Mouse (Mus musculus): ENCODE data around the gene Sept10.

The Sept10 gene

GRCm38 (mm10) chr10:59221473-59222270 is at the start of gene Sept10, which contains the start of gene Sowahc:
Gene Sept10 (minus strand): TSS chr10:59221847.
Gene Sowahc (plus strand): TSS chr10:59221953.
- CTCF ChIA-PET, result no interaction called here

DNA sequence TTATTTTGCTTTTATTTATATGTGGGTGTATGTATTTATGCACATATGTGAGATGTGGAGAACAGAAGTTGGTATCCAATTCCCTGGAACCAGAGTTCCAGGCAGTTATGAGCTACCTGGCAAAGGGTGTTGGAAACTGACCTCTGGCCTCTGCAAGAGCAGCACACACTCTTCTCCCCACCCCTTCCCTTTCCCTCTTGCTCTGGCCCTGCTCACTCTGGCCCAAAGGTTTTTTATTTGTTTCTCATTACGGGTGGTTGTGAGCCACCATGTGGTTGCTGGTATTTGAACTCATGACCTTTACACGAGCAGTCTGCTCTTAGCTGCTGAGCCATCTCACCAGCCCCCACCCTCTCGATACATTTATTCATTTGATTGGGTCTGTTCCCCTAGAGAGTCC is 47.1 kb upstream of the Sept10 start:
- CTCF ChIA-PET, result no interaction called here

DNA sequence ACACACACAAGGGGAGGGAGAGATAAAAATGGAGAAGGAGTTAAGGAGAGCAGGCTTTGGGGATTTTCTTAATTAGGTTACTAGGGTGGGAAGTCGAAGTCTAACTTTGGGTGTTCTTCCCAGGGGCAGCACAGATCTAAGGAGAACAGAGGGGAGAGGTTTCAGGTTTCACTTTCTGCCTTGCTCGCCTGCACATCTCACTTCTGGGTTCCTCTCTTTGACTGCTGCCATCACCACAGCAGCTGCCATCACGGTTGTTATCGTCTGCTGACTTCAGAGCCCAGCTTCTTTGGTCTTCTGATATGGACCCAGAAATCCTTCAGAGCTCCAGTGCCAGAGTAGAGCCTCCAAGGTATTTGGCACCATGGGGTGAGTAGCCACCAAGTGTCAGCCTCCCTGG is 46.5 kb upstream of the Sept10 start:
- CTCF ChIA-PET, result no interaction called here

GRCm38 (mm10) chr10:59267275-59267674 is 45.6 kb upstream of the Sept10 start:
- CTCF ChIA-PET, result interaction anchor here (0.7 kb wide), 1 partner anchor 308 kb away, joined by 5 read pairs; no protein-coding TSS in a partner anchor

DNA sequence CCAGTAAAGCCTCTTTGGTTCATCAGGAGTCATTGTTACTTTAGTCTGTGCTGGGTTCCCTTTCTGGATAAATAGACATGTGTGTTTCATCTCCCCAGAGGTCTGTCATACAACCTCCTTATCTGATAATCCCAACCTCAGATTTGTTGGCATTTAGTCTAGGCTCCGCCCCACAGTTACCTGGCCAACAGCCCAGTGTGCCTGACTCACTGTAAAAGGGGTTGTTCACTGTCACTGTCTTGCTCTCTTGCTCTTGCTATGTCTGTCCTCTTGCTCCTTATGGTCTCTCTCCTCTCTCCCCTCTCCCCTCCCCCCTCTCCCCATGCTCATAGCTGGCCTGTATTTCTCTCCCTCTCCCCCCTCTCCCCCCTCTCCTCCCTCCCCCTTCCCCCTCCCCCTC is 44.5 kb upstream of the Sept10 start:
- CTCF ChIA-PET, result no interaction called here

- CTCF ChIA-PET, result no interaction called here
Measured at GRCm38 (mm10) chr10:59265674-59266073, 44.0 kb upstream of the Sept10 start.

DNA sequence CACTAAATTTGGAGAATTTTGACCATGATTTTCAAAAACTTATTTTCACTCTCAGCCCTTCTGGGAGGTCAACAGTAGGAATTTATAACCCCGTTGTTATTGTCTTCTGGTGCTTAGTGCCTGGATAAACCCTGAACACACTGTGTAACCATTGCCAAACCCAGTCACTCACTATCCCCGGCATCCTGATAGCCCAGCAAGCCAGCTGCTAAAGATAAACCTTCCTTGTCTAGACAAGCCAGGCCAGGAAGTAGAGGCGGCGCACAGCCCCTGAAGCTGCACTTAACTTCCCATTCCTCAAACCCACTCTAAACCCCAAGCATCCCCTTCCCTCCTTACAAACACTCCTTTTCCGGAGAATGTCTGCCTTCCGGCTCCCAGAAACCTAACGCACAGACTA is 43.4 kb upstream of the Sept10 start:
- CTCF ChIA-PET, result no interaction called here

DNA sequence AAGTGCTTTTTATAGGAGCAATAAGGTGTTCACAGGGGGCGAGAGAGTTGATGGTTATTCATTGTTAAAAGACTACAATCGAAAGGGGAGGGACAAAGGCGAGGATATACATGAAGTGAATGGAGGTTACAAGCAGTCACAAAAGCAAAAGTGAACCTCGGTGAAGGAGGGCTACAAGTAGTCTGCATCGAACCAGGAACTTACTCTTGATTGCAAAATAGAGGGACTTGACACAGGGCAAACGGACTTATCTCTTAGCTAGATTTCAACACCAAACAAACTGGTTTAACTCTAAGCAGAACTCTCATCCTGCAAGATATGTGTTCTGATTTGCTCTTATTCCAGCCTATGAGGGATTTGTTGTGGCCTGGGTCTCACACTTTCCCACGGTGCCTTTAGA is 41.3 kb upstream of the Sept10 start:
- CTCF ChIA-PET, result no interaction called here

DNA sequence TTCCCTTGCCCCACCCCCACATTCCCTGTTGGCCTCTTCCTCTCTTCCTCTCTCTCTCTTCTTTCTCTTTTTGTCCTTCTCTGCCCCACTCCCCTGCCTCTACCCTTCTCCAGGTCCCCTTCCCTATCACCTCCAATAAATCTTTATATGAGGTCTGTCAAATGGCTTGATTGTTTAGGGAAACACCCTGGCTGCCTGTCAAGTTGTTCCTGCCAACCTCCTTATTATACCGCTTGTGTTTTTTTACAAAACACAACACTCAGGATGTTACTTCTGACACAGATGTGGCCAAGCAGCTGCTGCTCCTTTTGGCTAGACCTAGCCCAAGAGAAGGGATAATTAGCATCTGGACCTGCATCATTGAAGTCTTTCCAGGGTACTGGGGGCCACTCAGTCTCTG is 40.4 kb upstream of the Sept10 start:
- CTCF ChIA-PET, result no interaction called here

GRCm38 (mm10) chr10:59261603-59262002 is 40.0 kb upstream of the Sept10 start:
- CTCF ChIA-PET, result no interaction called here

- CTCF ChIA-PET, result no interaction called here
Measured at GRCm38 (mm10) chr10:59259572-59259971, 37.9 kb upstream of the Sept10 start.

GRCm38 (mm10) chr10:59256533-59256932 is 34.9 kb upstream of the Sept10 start:
- CTCF ChIA-PET, result interaction anchor here (0.6 kb wide), 1 partner anchor 713 kb away, joined by 3 read pairs; no protein-coding TSS in a partner anchor

DNA sequence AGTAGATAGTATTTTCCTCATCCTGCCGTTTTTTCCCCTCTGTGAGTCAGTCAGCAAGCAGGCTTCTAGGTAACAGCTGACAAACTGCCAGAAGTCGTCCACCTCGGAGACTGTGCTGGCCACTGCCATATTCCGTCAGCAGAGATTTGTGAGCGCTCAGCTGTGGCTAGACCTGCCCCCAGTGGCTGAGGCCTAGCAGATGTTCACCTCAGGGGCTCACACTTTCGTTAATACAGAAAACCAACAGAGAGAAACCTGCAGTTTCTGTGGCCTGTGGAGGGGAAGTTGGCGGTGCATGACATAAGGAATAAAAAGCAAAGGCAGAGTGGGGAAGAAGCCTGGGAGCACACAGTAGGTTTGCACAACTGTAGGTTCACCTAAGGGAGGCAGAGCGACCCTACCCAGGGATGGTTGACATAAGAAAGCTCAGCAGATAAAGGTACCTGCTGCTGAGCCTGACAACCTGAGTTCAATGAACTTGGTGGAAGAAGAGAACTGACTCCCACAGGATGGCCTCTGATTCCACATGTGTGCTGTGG is 32.0 kb upstream of the Sept10 start:
- CTCF ChIA-PET, result no interaction called here

DNA sequence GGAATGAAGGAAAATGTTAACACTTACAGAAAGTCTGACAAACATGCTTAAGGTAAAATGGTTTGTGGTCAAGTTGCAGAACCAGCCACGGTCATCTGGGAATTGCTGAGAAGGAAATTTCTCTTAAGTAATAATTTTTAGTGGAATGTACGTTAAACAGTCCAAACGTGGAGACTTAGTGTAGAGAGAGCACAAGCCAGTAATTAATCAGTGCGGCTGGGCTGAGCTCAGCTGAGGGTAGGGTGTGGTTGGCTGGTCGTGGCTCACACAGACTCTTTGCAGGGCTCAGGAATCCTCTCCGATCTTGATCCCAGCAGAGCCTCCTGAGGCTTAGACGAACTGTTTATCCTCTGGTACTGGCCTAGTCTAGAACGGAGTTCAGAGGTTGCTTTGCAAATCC is 30.7 kb upstream of the Sept10 start:
- CTCF ChIA-PET, result no interaction called here

DNA sequence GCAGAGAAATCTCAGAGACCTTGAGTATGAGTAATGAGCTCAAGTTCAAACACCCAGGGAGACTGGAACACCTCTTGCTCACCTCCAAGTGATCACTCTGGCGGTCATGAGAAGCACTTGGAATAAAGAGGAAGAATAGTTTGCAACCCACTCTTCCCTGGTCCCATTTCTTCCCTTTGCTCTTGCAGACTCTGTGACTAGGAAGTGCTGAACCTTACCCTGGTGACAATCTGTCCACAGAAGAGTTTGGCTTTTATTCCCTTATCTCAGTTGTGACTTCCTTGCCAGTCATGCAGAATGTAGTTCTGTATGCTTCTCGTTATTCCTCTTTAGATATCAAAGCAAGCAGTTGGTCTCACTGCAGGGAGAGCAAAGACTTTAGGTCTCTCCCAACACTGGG is 30.3 kb upstream of the Sept10 start:
- CTCF ChIA-PET, result no interaction called here

- CTCF ChIA-PET, result no interaction called here
Measured at GRCm38 (mm10) chr10:59250679-59251078, 29.0 kb upstream of the Sept10 start.

DNA sequence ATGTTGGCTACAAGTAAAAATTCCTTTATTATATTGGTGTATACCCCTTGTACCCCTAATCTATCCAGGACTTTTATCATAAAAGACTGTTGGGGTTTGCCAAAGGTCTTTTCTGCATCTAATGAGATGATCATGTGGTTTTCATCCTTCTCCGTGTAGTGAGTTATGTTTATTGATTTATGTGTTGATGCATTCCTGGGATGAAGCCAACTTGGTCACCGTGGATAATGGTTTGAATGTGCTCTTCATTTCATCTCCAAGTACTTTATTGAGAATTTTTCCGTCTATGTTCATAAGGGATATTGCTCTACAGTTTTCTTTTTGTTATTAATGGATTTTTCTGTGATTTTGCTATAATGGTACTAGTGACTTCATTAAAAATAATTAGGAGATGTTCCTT is 27.9 kb upstream of the Sept10 start:
- CTCF ChIA-PET, result no interaction called here

GRCm38 (mm10) chr10:59241141-59241541 is 19.5 kb upstream of the Sept10 start:
- CTCF ChIA-PET, result no interaction called here

- CTCF ChIA-PET, result no interaction called here
Measured at GRCm38 (mm10) chr10:59237757-59238156, 16.1 kb upstream of the Sept10 start.

- CTCF ChIA-PET, result interaction anchor here (0.5 kb wide), 1 partner anchor 33 kb away, joined by 9 read pairs; no protein-coding TSS in a partner anchor
Measured at GRCm38 (mm10) chr10:59236486-59236885, 14.8 kb upstream of the Sept10 start.

DNA sequence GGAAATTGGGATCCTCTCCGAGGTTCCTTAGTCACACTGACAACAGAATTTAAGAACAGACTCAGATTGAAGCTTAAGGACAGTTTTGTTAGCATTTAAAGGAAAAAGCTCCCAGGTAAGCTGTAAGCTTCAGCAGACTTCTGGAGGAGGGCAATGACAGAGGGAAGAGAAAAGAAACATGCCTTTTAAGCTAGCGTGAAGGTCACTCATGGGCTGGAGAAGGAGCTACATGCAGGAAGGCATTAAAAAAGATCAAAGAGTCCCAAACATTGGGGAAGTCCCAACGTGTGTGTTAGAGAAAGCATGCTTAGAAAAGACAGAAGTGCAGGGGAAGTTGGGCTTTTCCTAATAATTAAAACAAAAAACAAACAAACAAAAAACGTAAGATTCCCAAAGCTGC is 14.2 kb upstream of the Sept10 start:
- CTCF ChIA-PET, result interaction anchor here (0.5 kb wide), 1 partner anchor 34 kb away, joined by 9 read pairs; no protein-coding TSS in a partner anchor

DNA sequence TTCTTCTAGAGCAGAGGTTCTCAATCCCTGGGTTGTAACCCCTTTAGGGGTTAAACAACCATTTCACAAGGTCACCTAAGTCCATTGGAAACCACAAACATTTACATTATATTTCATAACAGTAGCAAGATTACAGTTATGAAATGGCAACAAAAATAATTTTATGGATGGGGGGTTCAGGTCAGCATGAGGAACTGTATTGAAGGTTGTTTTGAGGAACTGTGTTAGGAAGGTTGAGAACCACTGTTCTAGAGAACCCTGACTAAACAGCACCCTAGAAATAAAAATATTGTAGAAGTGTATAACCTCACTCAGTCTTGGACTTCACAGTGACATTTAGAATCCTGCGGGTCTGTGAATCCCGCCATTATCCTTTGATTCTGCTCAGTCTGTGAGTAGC is 13.6 kb upstream of the Sept10 start:
- CTCF ChIA-PET, result no interaction called here

DNA sequence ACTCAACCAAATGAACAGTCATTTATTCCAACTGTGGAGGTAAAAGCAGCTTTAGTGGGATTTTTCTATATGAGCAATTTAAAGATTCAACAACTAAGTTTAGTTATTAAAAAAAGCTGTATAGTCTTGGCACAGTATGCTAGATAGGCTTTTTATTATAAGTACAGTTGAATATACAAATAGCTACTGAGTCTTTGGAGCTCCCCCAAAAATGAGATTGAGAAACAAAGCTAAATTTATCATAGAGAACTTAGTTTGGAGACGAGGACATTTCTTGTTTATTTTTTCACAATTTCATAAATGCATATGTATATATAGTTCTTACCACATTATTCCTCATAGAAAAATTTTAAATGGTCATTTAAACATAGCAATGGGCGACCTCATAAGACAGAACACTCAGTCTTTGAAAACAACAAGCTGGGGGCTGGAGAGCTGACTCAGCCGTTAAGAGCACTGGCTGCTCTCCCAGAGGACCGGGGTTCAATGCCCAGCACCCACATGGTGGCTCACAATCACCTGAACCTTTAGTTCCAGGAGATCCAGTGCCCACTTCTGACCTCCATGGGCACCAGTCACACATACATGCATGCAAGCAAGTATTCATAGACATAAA is 7.7 kb upstream of the Sept10 start:
- CTCF ChIA-PET, result no interaction called here

All from spleen, embryonic (tissue).